Mouse (Mus musculus) hematopoietic stem cell, adult 5-6 weeks (primary cell): ENCODE measurements around the gene Ppp3cb. TPM values are rescaled to one million over a fixed set of nuclear protein-coding genes. Genes with fewer than 3 reads are reported as not detected.
"Not testable (repeated sequence)": the region's sequence is repeated elsewhere in the genome, so short reads cannot be mapped to it uniquely, and the experiment has no call there.

Experiments
- ATAC-seq, 2 experiments: fragments of 125-278 bp in 1 of 2; replicated peaks in 1 of 2; 2 replicates each; pipeline ENCODE4 v1.8.0; 2016 to 2017; ENCODE audit warnings: inconsistent platforms in 2 of 2, mild to moderate bottlenecking in 2 of 2, moderate number of reproducible peaks in 2 of 2, low read depth in 1 of 2, moderate TSS enrichment in 1 of 2; ENCODE audit not compliant: low FRiP score in 2 of 2, poor library complexity in 2 of 2, severe bottlenecking in 2 of 2, insufficient read depth in 1 of 2, low TSS enrichment in 1 of 2
- total RNA-seq: library from RNA; stranded (forward); fragments of 172-1452, 232-1000 nt; gene quantifications from 2 replicates; pipeline ENCODE4 v1.2.3, GENCODE M21; 2017

Ppp3cb gene
- total RNA-seq = 66.5 and 74.9 TPM in 2 replicates

DNA sequence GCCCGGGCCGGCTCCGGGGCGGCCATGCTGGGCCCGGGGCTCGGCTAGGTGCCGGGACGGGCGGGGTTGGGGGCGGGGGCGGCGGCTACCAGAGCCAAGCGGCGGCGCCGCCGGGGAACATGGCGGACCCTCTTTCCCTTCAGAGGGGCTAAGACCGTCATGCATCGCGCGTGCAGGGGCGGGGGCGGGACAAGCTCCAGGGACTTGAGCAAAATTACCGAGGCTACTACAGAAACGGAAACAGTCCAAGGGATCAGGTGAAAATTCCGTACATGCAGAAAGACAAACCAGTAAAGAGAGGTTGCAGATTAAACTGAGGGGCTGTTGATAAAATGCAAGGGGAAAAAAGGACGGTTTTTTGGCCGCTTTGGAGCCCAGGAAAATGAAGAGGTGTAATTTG, at the start of gene Ppp3cb:
TSS of gene Ppp3cb (minus strand) at position 159 of the 400 bp plus-strand sequence.
- peak; percentile 84 to 91 for ATAC-seq

DNA sequence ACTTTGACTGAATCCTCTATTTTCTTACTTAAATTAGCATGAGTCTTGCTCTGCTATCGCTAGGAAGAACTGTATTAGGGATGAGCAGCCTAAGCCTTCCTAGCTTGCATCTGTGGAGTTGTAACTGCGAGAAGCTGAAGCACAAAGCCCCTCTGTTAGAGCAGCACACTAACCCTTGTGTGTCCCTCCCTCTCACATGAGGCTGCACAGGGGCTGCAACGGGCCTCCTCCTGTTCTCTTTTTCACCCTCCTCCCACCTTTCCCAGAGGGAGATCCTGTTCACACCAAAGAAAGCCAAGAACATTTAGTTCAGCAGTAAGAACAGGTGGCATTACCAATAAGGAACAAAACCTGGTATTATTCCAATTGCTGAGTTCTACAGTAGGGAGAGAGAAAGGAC, 49.4 kb upstream of the Ppp3cb start:
- no peak for ATAC-seq

- no peak for ATAC-seq
Measured at GRCm38 (mm10) chr14:20587458-20587857, 41.1 kb upstream of the Ppp3cb start.

DNA sequence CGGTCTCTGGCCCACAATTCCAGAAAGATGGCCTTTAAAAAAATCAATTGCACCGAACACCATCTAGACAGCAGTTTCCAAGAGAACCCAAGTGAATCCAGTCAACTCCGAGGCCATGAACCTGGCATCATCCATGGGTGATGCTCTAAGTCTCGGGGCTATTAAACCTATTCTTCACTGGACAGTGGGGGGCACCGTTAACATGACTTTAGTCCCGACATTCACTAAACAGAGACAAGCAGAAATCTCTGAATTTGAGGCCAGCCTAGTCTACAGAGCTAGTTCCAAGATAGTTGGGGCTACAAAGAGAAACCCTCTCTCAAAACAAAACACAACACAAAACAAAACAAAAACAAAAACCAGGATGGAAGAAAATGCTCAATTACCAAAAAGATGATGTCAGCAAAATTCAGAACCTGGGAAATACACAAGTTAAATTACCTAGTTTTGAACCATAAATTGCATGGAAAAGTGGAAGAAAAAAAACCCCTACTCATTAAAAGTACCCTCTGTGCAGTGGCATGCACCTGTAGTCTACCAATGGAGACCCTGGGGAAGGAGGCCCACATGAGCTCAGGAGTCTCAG, 32.5 kb upstream of the Ppp3cb start:
- ATAC-seq = no peak

DNA sequence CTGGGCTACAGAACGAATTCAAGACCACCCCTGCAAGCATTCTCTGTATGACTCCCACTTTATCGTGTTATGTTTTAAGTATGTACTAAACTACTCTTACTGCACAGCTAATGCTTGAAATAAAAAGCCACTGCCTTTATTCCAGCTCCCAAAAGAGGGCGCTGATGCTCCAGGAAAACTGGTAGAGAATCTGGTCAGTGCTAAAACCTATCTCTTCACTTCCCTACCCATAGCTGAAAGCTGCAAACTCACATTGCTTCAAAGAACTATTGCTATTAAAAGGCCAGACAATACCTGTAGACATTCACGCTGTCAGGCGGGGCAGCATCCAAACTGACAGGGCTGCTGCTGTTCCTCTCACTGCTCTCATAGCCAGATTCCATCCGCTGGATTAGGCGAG, 29.8 kb upstream of the Ppp3cb start:
- peak; percentile 56 to 78 for ATAC-seq

GRCm38 (mm10) chr14:20573196-20573595, 26.8 kb upstream of the Ppp3cb start:
- ATAC-seq = not testable (repeated sequence)

DNA sequence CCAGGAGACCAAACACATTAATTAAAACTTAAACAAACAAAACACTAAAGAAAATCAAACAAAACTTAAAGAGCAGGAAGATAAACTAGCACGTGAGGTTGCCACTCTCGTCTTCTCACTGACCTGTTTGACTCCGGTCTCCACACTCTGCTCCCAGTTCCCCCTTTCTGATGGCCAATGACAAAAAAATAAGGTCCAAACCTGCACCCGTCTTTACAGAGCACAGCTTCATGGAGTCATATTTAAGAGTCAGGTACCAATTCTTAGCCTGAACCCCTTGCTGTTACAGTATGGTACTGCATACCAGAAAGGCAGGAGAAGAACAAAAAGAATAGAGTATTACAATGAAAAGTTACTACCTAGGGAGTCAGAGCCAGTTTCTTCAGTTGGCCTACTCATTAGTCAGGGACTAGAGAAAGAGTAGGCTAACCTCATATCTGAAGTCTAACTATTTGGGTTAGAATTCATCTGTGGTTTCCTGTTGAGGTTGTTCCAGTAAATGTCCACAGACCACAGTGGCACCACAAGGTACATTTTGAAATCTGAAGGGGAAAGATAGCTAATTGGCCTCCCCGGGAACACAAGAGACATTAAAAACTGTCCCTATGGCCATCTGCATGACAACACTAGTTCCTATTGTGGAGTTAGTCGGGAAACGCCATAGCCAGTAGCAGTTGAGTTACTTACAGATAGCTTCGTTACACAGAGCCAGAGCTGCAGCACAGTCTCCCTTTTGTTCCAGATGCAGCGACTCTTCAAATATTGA, 19.1 kb upstream of the Ppp3cb start:
- peak; percentile 76 to 85 for ATAC-seq

DNA sequence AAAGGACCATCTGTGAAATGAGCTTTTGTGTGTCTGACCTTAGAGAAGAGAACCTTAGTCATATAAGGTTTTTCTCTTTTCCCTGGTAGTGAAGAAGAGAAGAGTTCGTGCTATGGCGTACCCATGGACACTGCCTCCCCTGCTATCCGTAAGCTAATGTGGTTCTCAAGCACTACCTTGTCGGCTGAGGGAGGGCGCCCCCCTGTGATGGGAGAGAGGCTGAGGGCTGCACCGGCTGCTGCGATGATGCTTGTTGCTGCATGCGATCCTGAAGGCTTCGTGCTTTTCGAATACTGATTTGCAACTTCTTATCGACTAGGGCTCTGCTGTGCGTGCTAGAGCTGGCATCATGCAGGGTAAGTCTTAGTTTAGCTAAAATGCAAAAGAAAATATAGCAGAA, 18.3 kb upstream of the Ppp3cb start:
- no peak for ATAC-seq

GRCm38 (mm10) chr14:20561897-20562296, 15.5 kb upstream of the Ppp3cb start:
- ATAC-seq = no peak

DNA sequence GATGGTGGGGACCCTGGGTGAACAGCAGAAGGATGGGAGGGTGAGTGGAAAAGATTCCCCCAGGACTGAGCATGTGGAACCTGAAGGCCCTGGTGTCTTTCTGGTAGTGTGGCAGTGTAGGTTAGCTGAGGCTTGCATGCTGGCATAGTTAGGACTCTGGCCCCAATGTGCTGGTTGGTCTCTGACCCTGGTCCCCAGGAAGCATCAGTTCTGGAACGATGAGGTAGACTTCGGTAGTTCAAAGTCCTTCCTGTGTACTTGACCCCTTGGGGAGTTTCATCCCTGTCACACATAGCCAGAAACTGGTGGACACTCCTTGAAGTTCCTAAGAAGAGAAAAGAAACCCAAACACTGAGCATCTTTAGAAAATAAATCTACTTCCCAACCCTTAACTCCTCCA, 3.8 kb upstream of the Ppp3cb start:
- no peak for ATAC-seq

DNA sequence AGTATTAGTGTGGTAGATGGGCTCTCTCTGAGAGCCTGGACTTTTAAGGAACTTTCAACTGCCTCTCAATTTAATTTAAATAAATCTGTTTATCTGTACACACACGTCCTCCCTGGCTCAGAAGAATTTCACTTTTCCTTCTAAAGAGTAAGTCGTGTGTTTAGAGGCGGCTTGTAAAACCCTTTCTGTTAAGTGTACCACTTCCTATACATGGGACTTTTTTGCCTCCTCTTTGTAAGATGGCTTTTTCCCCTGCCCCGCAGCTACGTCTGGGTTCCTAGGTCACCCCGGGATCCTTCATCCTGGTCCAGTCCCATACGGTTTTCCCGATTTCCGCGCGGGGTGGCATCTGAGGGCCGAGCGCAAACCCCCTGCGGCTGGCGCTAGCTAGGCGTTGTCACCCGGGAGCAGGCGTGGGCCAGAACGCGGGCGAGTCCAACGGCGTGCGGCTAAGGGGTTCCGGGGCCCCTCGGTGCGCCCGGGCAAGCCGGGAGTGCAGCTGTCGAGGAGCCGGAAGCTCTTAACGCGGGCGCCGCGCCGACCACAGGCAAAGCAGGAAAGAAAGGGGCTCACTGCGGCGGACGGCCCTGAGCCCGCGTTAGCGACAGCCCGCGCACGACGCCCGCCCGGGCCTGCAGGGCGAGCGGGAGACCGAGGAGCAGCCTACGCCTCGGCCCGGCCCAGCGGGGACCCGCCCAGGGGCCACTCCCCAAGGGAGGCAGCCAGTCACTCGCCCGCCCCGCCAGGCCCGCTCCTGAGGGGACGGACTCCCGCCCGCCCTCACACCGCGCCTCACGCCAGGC, 643 bp downstream of the Ppp3cb start:
- peak; percentile 79 to 86 for ATAC-seq

DNA sequence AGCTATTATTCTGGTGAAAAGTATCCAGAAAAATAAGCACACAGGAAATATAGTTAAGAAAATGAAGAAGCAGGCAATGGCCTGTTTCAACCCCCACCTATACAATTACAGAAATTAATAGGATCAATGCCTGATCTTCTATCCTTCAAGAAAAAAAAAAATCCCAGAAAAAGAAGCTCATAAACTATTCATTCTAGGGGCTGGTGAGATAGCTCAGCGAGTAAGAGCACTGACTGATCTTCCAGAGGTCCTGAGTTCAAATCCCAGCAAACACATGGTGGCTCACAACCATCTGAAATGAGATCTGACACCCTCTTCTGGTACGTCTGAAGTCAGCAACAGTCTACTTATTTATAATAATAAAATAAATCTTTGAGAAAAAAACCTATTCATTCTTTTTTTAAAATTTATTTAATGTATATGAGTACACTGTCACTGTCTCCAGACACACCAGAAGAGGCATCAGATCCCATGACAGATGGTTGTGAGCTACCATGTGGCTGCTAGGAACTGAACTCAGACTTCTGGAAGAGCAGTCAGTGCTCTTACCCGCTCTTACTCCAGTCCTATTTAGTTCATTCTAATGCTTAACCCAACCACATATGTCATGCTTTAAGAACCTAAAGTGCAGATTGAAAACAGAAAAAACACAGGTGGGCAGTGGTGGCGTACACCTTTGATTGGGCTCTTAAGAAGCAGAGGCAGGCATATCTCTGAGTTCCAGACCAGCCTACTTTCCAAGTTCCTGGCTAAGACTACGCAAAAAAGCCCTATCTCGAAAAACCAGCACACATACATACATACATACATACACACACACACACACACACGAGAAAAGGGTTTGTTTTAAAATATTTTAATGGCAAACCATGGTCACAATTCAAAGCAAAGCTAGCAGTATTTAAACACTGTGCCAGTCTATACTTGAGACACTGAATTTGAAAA, 1.6 kb downstream of the Ppp3cb start:
- ATAC-seq = no peak

DNA sequence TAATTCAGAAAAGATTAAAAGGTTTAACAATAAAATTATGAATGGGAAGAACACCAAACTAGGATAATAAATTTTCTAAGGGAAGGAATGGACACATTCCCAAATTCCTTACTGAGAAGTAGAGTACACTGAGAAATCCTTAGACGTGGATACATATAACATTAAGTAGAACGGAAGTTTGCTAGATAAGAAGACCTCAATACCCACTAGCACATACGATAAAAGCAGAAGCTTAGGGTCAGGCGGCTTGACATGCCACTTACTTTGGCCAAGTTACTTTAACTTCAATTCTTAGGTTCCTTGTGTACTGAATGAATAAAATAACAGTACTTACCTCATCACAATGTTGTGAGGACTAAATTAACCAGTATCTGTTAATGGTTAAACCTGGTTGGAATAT, 16.7 kb downstream of the Ppp3cb start:
- no peak for ATAC-seq

DNA sequence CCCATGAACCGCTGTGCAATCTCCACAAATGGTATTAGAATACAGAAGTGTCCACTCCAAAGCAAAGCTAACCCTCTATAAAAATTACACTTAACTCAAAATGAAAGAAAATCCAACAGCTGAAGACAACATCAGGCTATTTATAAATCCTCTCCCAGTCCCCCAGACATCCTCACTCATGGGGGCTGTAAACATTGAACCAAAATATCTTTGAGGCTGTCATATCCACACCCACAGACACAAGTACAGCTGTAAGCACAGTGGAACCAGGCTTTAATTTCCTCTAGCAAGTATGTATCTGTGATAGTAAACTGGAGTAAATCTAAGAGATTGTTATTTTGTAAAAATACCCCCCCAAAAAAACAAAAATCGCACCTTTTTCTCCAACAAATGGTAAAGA, 26.2 kb downstream of the Ppp3cb start:
- no peak for ATAC-seq

DNA sequence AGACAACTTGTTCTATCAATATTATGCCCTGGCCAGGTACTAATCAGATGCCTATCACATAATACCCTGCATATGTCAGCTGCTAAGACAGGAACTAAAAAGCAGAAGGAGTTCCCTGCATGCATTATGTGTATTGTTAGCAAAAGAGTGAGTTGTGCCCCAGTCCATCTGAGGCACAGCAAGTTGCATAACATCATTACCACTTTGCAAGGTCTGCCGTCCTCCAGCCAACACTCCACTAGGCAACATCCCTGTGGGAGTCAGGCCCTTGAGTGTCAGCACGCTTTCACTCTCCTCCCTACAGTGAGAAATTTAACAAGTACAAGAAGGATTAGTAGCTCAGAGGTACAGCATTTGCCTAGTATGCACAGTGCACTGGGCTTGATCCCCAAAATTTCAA, 37.9 kb downstream of the Ppp3cb start:
- no peak for ATAC-seq

- ATAC-seq = peak; percentile 66 to 73
Measured at GRCm38 (mm10) chr14:20502966-20503365, 43.4 kb downstream of the Ppp3cb start.

DNA sequence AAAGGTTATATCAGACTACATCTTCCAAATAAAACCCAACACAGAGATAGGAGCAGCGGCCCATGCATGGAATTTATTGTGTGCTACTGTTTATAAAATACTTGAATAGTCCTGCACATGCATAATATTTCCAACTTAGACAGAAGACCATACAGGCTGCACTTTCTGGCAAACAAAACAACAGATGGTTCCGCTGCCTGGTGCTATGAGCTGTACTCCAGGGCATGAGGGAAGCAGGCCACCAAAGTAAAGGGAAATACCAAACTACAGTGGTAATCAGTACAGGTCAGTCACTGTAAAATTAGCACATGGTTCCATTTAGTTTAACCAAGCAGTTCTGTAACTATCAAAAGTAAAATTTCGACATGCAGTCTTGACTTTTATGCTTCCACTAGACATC, 46.4 kb downstream of the Ppp3cb start:
- ATAC-seq = no peak
